Mouse (Mus musculus): Measurements from ENCODE around the gene Rab3d. TPM values are rescaled to one million over a fixed set of nuclear protein-coding genes. Genes with fewer than 3 reads are reported as not detected.

The Rab3d gene
- polyA plus RNA-seq, 1 experiment from 2014 or later: 9.0 TPM

DNA sequence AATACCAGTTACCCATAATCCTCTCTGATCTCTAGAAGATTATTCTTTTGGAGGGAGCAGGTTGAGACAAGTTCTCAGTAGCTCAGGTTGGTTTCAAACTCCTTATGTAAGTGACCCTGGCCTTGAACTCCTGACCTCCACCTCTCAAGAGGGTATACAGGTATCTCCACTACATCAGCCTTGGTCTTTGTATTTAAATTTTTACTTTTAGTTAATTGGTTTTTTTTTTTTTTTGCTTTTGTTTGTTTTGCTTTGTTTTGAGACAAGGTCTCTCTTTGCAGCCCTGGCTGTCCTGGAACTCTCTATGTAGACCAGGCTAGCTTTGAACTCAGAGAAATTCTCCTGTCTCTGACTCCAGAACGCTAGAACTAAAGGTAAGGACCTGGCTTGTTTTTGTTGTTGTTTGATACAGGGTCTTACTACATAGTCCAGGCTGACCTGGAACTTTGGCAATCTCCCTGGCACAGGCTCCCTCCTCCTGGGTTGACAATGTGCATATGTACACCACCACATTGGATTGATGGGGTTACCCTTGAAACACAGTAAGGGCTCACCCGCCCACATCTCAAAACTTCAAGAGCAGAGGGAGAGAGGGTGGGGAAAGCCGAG, 5.6 kb upstream of the Rab3d start:
- ATAC-seq (ENCODE audit: insufficient number of reproducible peaks, insufficient read depth, low FRiP score, low read depth): no peak
- Histone ChIP-seq H3K36me3 (ENCODE audit: control insufficient read depth, insufficient read depth, low read length) (no peaks in the 10 kb centered on the region), H3K4me1 (ENCODE audit: control insufficient read depth in 2 of 2, insufficient read depth in 2 of 2, low read length in 2 of 2) (peaks cover 13 to 24% of the 10 kb centered on the region in 2 experiments), H3K27me3 (ENCODE audit: control insufficient read depth, insufficient read depth, low read length) (no peaks in the 10 kb centered on the region), H3K9me3 (ENCODE audit: control insufficient read depth, low read length) (no peaks in the 10 kb centered on the region), H3K4me3 (ENCODE audit: control insufficient read depth in 1 of 2, insufficient read depth in 1 of 2, low read depth in 1 of 2, low read length in 2 of 2) (no peak overlapping the region), H3K9ac (ENCODE audit: low read length) (no peak overlapping the region), H3K27ac (replicated peaks in 1 of 2; ENCODE audit: control insufficient read depth in 1 of 2, insufficient read depth in 1 of 2, low read depth in 2 of 2, low read length in 2 of 2) (peak overlapping the region; percentile 59 to 76), H3K4me2 (ENCODE audit: low read length) (no peak overlapping the region)
- 24% methylated on average over 3 of the region's 3 CpGs for WGBS

DNA sequence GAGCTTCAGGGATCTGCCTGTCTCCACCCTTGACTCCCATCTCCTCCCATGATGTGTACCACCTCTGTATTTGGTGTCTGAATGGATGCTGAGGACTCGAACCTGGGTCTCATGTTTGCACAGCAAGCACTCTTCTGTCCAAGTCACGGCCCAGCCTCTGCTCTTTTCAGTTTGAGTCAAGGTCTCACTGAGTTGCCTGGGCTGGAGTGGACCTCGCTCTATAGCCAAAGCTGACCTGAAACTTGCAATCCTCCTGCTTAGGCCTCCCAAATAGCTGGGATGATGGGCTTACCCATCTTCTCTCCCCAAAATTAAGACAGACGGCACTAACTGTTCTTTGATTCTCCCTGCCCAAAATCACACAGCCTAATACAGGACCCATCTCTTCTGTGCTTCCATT, 5.0 kb upstream of the Rab3d start:
- no peaks in the 10 kb centered on the region for H3K36me3 ChIP-seq (ENCODE audit: control insufficient read depth, insufficient read depth, low read length)
- no peaks in the 10 kb centered on the region for H3K9me3 ChIP-seq (ENCODE audit: control insufficient read depth, low read length)
- peaks cover 13 to 28% of the 10 kb centered on the region in 2 experiments for H3K4me1 ChIP-seq (ENCODE audit: control insufficient read depth in 2 of 2, insufficient read depth in 2 of 2, low read length in 2 of 2)
- no peak for ATAC-seq (ENCODE audit: insufficient number of reproducible peaks, insufficient read depth, low FRiP score, low read depth)
- H3K4me2 ChIP-seq (ENCODE audit: low read length): no peak overlapping the region
- no peak overlapping the region for H3K4me3 ChIP-seq (ENCODE audit: control insufficient read depth in 1 of 2, insufficient read depth in 1 of 2, low read depth in 1 of 2, low read length in 2 of 2)
- H3K27ac ChIP-seq (replicated peaks in 1 of 2; ENCODE audit: control insufficient read depth in 1 of 2, insufficient read depth in 1 of 2, low read depth in 2 of 2, low read length in 2 of 2): peak overlapping the region; percentile 59 to 76; a peak in 2 of 4 replicates
- no peaks in the 10 kb centered on the region for H3K27me3 ChIP-seq (ENCODE audit: control insufficient read depth, insufficient read depth, low read length)
- WGBS: 87% methylated on average over 4 of the region's 4 CpGs
- no peak overlapping the region for H3K9ac ChIP-seq (ENCODE audit: low read length)

DNA sequence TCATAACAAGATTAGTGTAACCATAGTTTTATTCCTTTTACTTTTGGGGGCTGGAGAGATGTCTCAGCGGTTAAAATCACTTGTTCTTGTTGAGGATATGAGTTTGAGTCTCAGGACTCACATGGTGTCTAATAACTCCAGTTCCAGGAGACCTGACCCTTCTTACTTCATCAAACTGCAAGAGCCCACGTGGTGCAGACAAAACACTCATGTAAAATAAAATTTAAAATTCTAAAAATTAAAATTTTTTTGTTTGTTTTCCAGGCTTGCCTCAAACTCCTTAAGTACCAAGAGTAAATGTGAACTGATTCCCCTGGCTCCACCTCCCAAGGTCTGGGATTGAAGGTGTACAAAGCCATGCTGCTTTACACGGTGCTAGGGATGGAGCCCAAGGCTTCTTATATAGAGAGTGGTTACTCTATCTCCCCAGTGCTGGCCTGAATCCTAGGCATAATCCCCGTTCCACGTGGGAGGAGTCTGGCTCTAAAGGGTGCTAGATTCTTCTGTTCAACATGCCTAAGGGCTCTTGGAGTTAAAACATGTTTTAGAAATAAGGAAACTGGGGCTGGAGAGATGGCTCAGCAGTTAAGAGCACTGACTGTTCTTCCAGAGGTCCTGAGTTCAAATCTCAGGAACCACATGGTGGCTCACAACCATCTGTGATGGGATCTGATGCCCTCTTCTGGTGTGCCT, 846 bp upstream of the Rab3d start:
- Histone ChIP-seq H3K9me3 (ENCODE audit: control insufficient read depth, low read length) (no peaks in the 10 kb centered on the region), H3K4me3 (ENCODE audit: control insufficient read depth in 1 of 2, insufficient read depth in 1 of 2, low read depth in 1 of 2, low read length in 2 of 2) (peak overlapping the region in 1 of 2 experiments; percentile 69; a peak in 3 of 4 replicates), H3K27ac (replicated peaks in 1 of 2; ENCODE audit: control insufficient read depth in 1 of 2, insufficient read depth in 1 of 2, low read depth in 2 of 2, low read length in 2 of 2) (no peak overlapping the region), H3K4me1 (ENCODE audit: control insufficient read depth in 2 of 2, insufficient read depth in 2 of 2, low read length in 2 of 2) (peaks cover 2 to 10% of the 10 kb centered on the region in 2 experiments; a peak in 3 of 4 replicates), H3K9ac (ENCODE audit: low read length) (no peak overlapping the region), H3K36me3 (ENCODE audit: control insufficient read depth, insufficient read depth, low read length) (0 out of 2 replicates have a peak, but pooled peaks cover 4% of the 10 kb centered on the region), H3K4me2 (ENCODE audit: low read length) (peak overlapping the region; percentile 99), H3K27me3 (ENCODE audit: control insufficient read depth, insufficient read depth, low read length) (no peaks in the 10 kb centered on the region)
- WGBS: 25% methylated on average over 5 of the region's 5 CpGs
- ATAC-seq (ENCODE audit: insufficient number of reproducible peaks, insufficient read depth, low FRiP score, low read depth): no peak

DNA sequence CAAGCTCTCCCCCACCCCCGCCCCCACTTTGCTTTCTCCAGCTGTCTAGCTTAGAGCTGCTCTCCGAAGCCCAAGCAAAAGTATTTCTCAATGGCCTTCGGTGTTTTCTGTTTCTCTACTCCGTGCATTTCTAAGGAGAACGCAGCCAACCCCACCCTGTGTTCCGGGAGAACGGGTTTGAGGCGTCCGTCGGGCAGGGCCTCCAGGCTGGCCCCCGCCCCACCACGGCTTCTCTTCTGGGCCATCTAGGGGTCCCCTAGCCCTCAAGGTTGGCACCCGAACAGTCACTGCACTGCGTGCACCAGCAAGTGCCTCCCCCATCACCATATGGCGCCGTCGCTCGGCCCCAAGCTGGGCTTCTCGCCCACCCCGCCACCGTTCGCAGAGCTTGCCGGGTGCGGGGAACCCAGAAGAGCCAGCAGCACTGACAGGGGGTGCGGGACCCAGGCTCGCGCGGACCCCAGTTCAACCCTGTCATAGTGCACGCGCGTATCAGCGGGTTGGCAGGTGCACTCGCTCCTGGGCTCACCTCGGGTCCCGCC, 428 bp downstream of the Rab3d start:
- ATAC-seq (ENCODE audit: insufficient number of reproducible peaks, insufficient read depth, low FRiP score, low read depth): peak; percentile 33
- H3K27ac ChIP-seq (replicated peaks in 1 of 2; ENCODE audit: control insufficient read depth in 1 of 2, insufficient read depth in 1 of 2, low read depth in 2 of 2, low read length in 2 of 2): peak overlapping the region in 1 of 2 experiments; percentile 50; a peak in 2 of 4 replicates
- H3K36me3 ChIP-seq (ENCODE audit: control insufficient read depth, insufficient read depth, low read length): 0 out of 2 replicates have a peak, but pooled peaks cover 4% of the 10 kb centered on the region
- peak overlapping the region; percentile 99 for H3K4me2 ChIP-seq (ENCODE audit: low read length)
- no peaks in the 10 kb centered on the region for H3K27me3 ChIP-seq (ENCODE audit: control insufficient read depth, insufficient read depth, low read length)
- no peaks in the 10 kb centered on the region for H3K9me3 ChIP-seq (ENCODE audit: control insufficient read depth, low read length)
- H3K4me1 ChIP-seq (ENCODE audit: control insufficient read depth in 2 of 2, insufficient read depth in 2 of 2, low read length in 2 of 2): peaks cover 0 to 4% of the 10 kb centered on the region in 2 experiments; a peak in 1 of 4 replicates
- H3K9ac ChIP-seq (ENCODE audit: low read length): peak overlapping the region; percentile 75
- WGBS: 3% methylated on average over 32 of the region's 35 CpGs
- peak overlapping the region; percentile 62 to 69 for H3K4me3 ChIP-seq (ENCODE audit: control insufficient read depth in 1 of 2, insufficient read depth in 1 of 2, low read depth in 1 of 2, low read length in 2 of 2)

DNA sequence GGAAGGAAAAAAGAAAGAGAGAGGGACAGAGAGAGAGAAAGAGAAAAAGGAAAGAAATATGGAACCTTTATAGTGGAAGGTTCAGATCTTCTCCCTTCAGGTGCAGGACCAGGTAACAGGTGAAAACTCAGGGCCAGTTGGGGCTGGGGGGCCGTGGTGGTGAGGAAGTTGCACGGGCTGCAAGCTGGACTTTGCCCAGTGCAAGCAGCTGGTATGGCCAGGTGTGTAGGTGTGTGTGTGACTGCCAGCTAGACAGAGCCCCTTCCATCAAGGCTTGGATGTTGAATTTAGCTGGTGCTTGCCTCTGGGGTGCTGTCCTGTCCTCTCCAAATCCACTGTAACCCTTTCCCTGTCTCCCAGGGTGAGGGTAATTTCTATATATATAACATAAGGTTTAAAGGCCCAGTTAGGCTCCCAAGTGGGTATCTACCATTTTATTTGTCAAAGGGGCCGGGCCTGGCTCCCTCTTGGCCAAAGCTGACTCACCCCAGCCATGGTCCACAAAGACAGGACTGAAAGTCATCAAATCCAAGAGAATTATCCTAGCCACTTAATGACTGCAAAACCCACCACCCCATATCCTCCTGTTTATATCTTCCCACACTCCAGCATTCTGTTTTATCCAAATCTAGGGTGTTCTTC, 1.0 kb downstream of the Rab3d start:
- peak overlapping the region; percentile 62 to 69 for H3K4me3 ChIP-seq (ENCODE audit: control insufficient read depth in 1 of 2, insufficient read depth in 1 of 2, low read depth in 1 of 2, low read length in 2 of 2)
- H3K9ac ChIP-seq (ENCODE audit: low read length): peak overlapping the region; percentile 75

DNA sequence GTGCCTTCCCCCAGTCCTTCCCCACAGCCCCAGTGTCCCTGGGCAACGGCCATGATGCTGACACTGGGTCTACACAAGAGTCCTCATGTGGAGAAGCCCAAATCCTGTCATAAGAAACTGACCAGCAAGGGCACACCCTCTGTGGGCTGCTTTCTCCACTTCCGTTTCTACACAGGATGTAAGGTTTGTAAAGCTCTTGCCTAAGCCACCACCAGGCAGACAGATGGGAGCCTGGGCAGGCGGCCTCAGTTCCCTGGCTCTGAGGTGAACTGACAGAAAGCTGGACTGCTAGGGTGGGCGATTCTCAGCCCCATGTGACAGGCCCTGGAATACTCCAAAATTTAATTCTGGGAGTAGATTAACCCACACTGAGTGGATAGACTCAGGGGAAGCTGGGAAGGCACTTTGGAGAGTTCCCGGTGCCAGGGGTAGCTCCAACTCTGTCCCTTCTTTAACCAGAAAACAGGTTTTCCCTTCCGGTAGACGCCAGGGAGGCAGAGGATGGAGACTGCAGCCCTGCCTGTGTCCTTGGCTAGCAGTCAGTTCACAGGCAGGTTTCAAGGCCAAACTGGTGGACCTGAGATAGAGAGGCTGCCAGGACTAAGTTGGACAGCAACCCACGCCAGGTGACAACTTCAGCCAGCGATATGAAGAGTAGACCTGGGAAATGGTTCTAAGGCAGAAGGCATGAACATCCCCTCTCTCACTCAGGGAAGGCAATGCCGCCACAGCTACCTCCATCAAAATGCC, 8.3 kb downstream of the Rab3d start:
- Histone ChIP-seq H3K27ac (replicated peaks in 1 of 2; ENCODE audit: control insufficient read depth in 1 of 2, insufficient read depth in 1 of 2, low read depth in 2 of 2, low read length in 2 of 2) (no peak overlapping the region), H3K27me3 (ENCODE audit: control insufficient read depth, insufficient read depth, low read length) (0 out of 2 replicates have a peak, but pooled peaks cover 2% of the 10 kb centered on the region), H3K4me1 (ENCODE audit: control insufficient read depth in 2 of 2, insufficient read depth in 2 of 2, low read length in 2 of 2) (no peaks in the 10 kb centered on the region), H3K36me3 (ENCODE audit: control insufficient read depth, insufficient read depth, low read length) (0 out of 2 replicates have a peak, but pooled peaks cover 1% of the 10 kb centered on the region), H3K9ac (ENCODE audit: low read length) (no peak overlapping the region), H3K9me3 (ENCODE audit: control insufficient read depth, low read length) (no peaks in the 10 kb centered on the region), H3K4me2 (ENCODE audit: low read length) (no peak overlapping the region), H3K4me3 (ENCODE audit: control insufficient read depth in 1 of 2, insufficient read depth in 1 of 2, low read depth in 1 of 2, low read length in 2 of 2) (no peak overlapping the region)
- 65% methylated on average over 10 of the region's 10 CpGs for WGBS
- ATAC-seq (ENCODE audit: insufficient number of reproducible peaks, insufficient read depth, low FRiP score, low read depth): no peak

More for the DNA sequence above, 1.0 kb downstream of the Rab3d start:
- Histone ChIP-seq H3K27me3 (ENCODE audit: control insufficient read depth, insufficient read depth, low read length) (no peaks in the 10 kb centered on the region), H3K36me3 (ENCODE audit: control insufficient read depth, insufficient read depth, low read length) (0 out of 2 replicates have a peak, but pooled peaks cover 4% of the 10 kb centered on the region), H3K27ac (replicated peaks in 1 of 2; ENCODE audit: control insufficient read depth in 1 of 2, insufficient read depth in 1 of 2, low read depth in 2 of 2, low read length in 2 of 2) (no peak overlapping the region), H3K4me2 (ENCODE audit: low read length) (peak overlapping the region; percentile 99), H3K4me1 (ENCODE audit: control insufficient read depth in 2 of 2, insufficient read depth in 2 of 2, low read length in 2 of 2) (peaks cover 0 to 4% of the 10 kb centered on the region in 2 experiments; a peak in 1 of 4 replicates), H3K9me3 (ENCODE audit: control insufficient read depth, low read length) (no peaks in the 10 kb centered on the region)
- no peak for ATAC-seq (ENCODE audit: insufficient number of reproducible peaks, insufficient read depth, low FRiP score, low read depth)
- WGBS: 78% methylated on average over 3 of the region's 3 CpGs

DNA sequence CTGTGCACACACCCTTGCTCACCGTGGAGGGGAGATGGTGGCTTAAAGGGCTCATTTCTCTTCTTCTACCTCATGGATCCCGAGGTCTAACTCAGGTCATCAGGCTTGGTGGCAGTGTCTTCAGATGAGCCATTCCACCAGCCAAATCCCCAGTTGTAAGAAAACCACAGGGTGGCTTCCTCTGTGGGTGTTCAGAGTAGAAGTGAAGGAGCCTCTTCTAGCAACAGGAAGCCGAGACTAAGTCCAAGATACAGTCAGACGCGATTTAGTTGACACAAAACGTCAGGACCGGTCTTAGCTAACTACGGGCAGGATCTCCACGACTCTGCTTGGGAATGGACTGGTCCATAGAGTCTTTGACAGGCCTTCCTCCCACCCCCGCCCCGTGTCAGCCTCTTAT, 9.8 kb downstream of the Rab3d start:
- no peak for ATAC-seq (ENCODE audit: insufficient number of reproducible peaks, insufficient read depth, low FRiP score, low read depth)
- Histone ChIP-seq H3K4me3 (ENCODE audit: control insufficient read depth in 1 of 2, insufficient read depth in 1 of 2, low read depth in 1 of 2, low read length in 2 of 2) (no peak overlapping the region), H3K36me3 (ENCODE audit: control insufficient read depth, insufficient read depth, low read length) (no peaks in the 10 kb centered on the region), H3K4me2 (ENCODE audit: low read length) (no peak overlapping the region), H3K27me3 (ENCODE audit: control insufficient read depth, insufficient read depth, low read length) (0 out of 2 replicates have a peak, but pooled peaks cover 2% of the 10 kb centered on the region), H3K4me1 (ENCODE audit: control insufficient read depth in 2 of 2, insufficient read depth in 2 of 2, low read length in 2 of 2) (no peaks in the 10 kb centered on the region), H3K9me3 (ENCODE audit: control insufficient read depth, low read length) (no peaks in the 10 kb centered on the region), H3K9ac (ENCODE audit: low read length) (no peak overlapping the region), H3K27ac (replicated peaks in 1 of 2; ENCODE audit: control insufficient read depth in 1 of 2, insufficient read depth in 1 of 2, low read depth in 2 of 2, low read length in 2 of 2) (no peak overlapping the region)
- 65% methylated on average over 11 of the region's 11 CpGs for WGBS
